Mouse (Mus musculus): Measurements from ENCODE around the gene Zfp92. TPM values are rescaled to one million over a fixed set of nuclear protein-coding genes. Genes with fewer than 3 reads are reported as not detected.

The Zfp92 gene
- total and polyA plus RNA-seq, 2 experiments from 2014 or later: 2.1 to 5.5 TPM

DNA sequence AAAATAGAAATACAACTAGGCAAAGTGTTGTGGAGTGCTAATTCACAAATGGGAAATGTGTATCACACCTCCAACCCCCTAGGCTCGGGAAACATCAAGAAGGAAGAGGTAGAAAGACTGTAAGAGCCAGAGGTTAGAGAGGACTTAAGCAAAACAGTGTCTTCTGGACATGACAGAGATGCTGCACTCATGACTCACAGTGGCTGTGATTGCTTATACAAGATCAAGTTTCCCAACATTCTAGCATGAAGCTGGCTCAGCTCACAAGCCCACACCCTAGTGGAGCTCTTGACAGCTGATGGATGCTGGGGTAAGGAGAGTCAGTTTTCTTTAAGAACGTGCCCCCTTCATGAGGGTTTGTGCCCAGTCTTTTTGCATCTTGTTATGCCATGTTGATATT lies 30.5 kb downstream of the Zfp92 start:
- Histone ChIP-seq H3K27me3 (ENCODE audit: insufficient read depth, low read length) (no peaks in the 10 kb centered on the region), H3K36me3 (ENCODE audit: insufficient read depth, low read length) (no peaks in the 10 kb centered on the region), H3K27ac (ENCODE audit: low read depth, low read length) (no peak overlapping the region), H3K4me2 (ENCODE audit: low read depth, low read length, poor library complexity, severe bottlenecking) (no peak overlapping the region), H3K9ac (replicated peaks; ENCODE audit: low read length, poor library complexity, severe bottlenecking) (no peak overlapping the region), H3K4me1 (ENCODE audit: insufficient read depth, low read length) (no peaks in the 10 kb centered on the region), H3K4me3 (ENCODE audit: low read depth, low read length) (no peak overlapping the region), H3K9me3 (ENCODE audit: low read length) (no peaks in the 10 kb centered on the region)
- no peak for DNase-seq (ENCODE audit: low spot score)
- no peak for ATAC-seq (ENCODE audit: low FRiP score)
- TF ChIP-seq CTCF (IDR thresholded peaks at IDR 0.05): no peak
- WGBS: 74% methylated on average over 2 of the region's 2 CpGs

DNA sequence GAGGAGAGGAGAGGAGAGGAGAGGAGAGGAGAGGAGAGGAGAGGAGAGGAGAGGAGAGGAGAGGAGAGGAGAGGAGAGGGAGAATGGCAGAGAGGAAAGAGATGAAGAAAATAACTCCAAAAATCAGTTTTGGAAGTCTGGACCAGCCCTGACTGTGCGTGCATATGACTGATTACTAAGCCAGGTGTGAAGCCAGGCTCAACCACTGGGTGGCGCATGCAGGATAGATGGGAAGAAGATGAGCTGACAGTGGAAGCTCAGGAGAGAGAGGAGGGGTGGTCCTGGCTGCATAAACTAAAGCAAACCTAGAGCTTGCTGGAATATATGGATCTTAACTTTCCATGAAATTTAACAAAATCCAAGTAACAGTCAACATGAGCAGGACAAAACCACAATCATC lies 41.1 kb downstream of the Zfp92 start:
- Histone ChIP-seq H3K4me2 (ENCODE audit: low read depth, low read length, poor library complexity, severe bottlenecking) (no peak overlapping the region), H3K4me1 (ENCODE audit: insufficient read depth, low read length) (no peaks in the 10 kb centered on the region), H3K9me3 (ENCODE audit: low read length) (no peaks in the 10 kb centered on the region), H3K9ac (replicated peaks; ENCODE audit: low read length, poor library complexity, severe bottlenecking) (no peak overlapping the region), H3K27ac (ENCODE audit: low read depth, low read length) (no peak overlapping the region), H3K27me3 (ENCODE audit: insufficient read depth, low read length) (no peaks in the 10 kb centered on the region), H3K4me3 (ENCODE audit: low read depth, low read length) (no peak overlapping the region), H3K36me3 (ENCODE audit: insufficient read depth, low read length) (no peaks in the 10 kb centered on the region)
- no peak for ATAC-seq (ENCODE audit: low FRiP score)
- TF ChIP-seq CTCF (IDR thresholded peaks at IDR 0.05): peak; percentile 79
- DNase-seq (ENCODE audit: low spot score): peak; percentile 47
- 17% methylated on average over 2 of the region's 2 CpGs for WGBS

DNA sequence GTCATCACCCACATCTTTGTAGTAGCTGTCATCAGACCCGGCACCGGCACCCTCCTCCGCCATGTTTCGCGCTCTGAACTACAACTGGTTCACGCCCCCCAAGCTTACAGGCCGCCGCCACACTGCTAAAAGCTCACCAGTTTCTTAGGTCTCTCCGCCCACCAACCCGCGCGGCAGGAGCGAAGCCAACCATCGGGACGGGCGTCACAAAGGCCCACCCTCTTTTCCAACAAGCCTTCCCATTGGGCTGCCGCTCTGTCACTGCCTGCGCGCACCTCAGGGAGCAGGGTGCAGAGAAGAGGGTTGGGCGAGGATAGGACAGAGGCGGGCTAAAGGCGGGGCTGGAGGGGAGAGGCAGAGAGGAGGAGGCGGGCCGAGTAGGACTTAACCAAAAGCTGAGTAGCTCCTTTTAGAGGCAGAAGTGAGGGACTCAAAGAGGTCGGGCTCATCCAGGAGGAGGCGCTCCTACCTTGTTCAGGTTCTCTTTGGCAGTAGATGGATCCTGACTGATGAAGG lies 48.0 kb downstream of the Zfp92 start, which contains the start of gene Haus7:
Gene Haus7, minus strand, starts transcription at position 168 of the 516 bp plus-strand sequence.
- peak; percentile 70 for TF ChIP-seq CTCF (IDR thresholded peaks at IDR 0.05)
- Histone ChIP-seq H3K27me3 (ENCODE audit: insufficient read depth, low read length) (no peaks in the 10 kb centered on the region), H3K4me2 (ENCODE audit: low read depth, low read length, poor library complexity, severe bottlenecking) (peak within 1 kb of the TSS; percentile 56), H3K27ac (ENCODE audit: low read depth, low read length) (no peak within 1 kb of the TSS), H3K4me3 (ENCODE audit: low read depth, low read length) (peak within 1 kb of the TSS; percentile 52), H3K9me3 (ENCODE audit: low read length) (no peaks in the 10 kb centered on the region), H3K9ac (replicated peaks; ENCODE audit: low read length, poor library complexity, severe bottlenecking) (peak within 1 kb of the TSS; percentile 46; the same call in 1 of the 2 replicates), H3K4me1 (ENCODE audit: insufficient read depth, low read length) (no peaks in the 10 kb centered on the region), H3K36me3 (ENCODE audit: insufficient read depth, low read length) (no peaks in the 10 kb centered on the region)
- peak; percentile 100 for ATAC-seq (ENCODE audit: low FRiP score)
- 20% methylated on average over 25 of the region's 26 CpGs for WGBS
- peak; percentile 96 for DNase-seq (ENCODE audit: low spot score)

DNA sequence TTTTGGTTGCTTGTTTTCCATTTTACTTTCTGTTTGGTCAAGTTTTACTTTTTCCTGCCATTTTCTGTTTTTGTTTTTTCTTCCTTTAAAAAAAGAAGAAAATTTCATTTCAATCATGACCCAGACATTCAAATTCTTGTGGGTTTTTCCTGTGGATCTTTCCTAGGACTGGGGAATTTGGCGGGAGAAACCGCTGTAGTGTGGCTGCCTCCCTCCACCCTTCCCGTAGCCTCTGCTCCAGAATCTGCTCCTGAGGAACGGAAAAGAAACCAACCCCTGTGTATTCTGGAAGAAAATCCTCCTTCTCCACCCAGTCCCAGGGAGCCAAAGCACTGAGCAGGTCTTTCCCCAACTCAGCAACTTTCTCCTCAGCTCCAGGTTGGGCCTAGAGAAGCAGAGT lies 49.9 kb downstream of the Zfp92 start:
- no peak for ATAC-seq (ENCODE audit: low FRiP score)
- H3K4me1 ChIP-seq (ENCODE audit: insufficient read depth, low read length): no peaks in the 10 kb centered on the region
- H3K36me3 ChIP-seq (ENCODE audit: insufficient read depth, low read length): no peaks in the 10 kb centered on the region
- H3K4me3 ChIP-seq (ENCODE audit: low read depth, low read length): no peak overlapping the region
- no peaks in the 10 kb centered on the region for H3K9me3 ChIP-seq (ENCODE audit: low read length)
- no peak overlapping the region for H3K27ac ChIP-seq (ENCODE audit: low read depth, low read length)
- no peak for TF ChIP-seq CTCF (IDR thresholded peaks at IDR 0.05)
- 79% methylated on average over 4 of the region's 4 CpGs for WGBS
- no peak overlapping the region for H3K4me2 ChIP-seq (ENCODE audit: low read depth, low read length, poor library complexity, severe bottlenecking)
- H3K9ac ChIP-seq (replicated peaks; ENCODE audit: low read length, poor library complexity, severe bottlenecking): no peak overlapping the region
- no peaks in the 10 kb centered on the region for H3K27me3 ChIP-seq (ENCODE audit: insufficient read depth, low read length)
- no peak for DNase-seq (ENCODE audit: low spot score)

DNA sequence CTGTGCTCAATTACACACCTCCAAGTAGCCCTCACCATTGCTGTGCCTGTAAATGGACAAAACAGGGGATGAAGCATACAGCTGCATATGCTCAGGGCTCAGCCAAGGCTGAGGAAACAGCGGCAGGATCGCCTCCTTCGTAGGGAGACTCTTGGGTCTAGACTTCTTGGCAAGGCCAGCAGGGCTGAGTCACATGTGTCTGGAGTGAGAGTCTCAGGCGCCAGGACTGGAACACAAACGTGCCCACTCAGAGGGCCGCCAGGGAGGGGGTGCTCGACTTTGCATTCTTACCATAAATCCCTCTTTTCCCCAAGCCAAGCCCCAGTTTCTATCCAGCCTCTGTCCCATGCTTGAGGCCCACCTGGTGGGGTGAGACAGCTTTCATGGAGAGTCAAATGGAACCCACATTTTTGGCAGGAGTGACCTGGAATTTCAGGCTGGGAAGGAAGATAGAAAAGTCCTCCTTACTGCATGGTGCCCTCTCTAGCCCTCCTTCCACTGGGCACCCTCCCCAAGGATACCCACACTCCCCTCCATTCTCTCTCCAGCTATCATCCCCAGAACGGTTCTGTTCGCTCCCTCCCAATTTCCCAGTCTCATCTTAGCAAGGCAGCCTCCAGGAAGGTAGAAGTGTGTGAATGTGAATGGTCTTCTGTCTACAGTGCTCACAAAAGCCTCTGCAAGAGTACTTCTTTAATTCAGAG lies 54.7 kb downstream of the Zfp92 start:
- Histone ChIP-seq H3K36me3 (ENCODE audit: insufficient read depth, low read length) (no peaks in the 10 kb centered on the region), H3K4me1 (ENCODE audit: insufficient read depth, low read length) (no peaks in the 10 kb centered on the region), H3K4me3 (ENCODE audit: low read depth, low read length) (no peak overlapping the region), H3K27me3 (ENCODE audit: insufficient read depth, low read length) (no peaks in the 10 kb centered on the region), H3K4me2 (ENCODE audit: low read depth, low read length, poor library complexity, severe bottlenecking) (no peak overlapping the region), H3K27ac (ENCODE audit: low read depth, low read length) (no peak overlapping the region), H3K9me3 (ENCODE audit: low read length) (no peaks in the 10 kb centered on the region), H3K9ac (replicated peaks; ENCODE audit: low read length, poor library complexity, severe bottlenecking) (no peak overlapping the region)
- no peak for TF ChIP-seq CTCF (IDR thresholded peaks at IDR 0.05)
- WGBS: 61% methylated on average over 9 of the region's 9 CpGs
- peak; percentile 41 for DNase-seq (ENCODE audit: low spot score)
- ATAC-seq (ENCODE audit: low FRiP score): no peak; the same call in 1 of the 2 replicates

DNA sequence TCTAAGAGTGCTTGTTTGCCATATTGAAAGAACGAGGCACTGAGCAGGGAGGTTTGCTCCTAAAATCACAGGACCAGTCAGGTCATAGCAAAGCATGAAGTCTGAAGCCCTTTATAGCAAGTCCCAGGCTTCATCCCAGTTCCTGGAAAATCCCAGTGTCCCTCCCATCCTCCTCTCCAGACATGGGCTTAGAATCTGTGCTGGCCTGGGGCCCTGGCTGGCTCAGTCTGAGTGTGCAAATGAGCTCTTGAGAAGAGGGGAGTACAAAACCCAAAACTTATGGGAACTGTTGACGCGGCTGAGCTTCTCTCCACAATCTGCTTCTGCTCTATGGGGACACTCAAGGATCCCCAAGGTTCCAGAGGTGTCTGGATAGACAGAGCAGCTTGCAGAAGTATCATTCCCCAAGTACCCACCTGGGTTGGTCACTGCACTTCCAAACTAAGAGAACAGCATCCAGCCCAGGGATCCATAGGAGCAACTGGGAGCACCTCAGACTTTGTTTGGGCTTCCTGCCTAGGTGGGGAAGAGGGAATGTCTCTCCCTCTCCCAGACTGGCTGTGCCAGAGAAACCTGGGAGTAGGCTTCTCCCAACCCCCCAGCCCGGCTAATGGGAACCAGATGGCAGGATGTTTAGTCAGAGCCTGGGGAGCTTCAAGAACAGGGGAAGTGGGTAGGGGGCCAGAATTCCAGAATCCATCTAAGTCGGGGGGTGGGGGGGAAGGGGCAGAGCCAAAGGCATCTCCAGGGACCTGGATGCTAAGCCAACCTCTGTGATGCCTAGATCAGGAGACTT lies 56.7 kb downstream of the Zfp92 start:
- H3K27me3 ChIP-seq (ENCODE audit: insufficient read depth, low read length): no peaks in the 10 kb centered on the region
- no peaks in the 10 kb centered on the region for H3K36me3 ChIP-seq (ENCODE audit: insufficient read depth, low read length)
- no peak overlapping the region for H3K9ac ChIP-seq (replicated peaks; ENCODE audit: low read length, poor library complexity, severe bottlenecking)
- ATAC-seq (ENCODE audit: low FRiP score) (no peak), DNase-seq (ENCODE audit: low spot score) (no peak)
- H3K27ac ChIP-seq (ENCODE audit: low read depth, low read length): no peak overlapping the region
- no peak for TF ChIP-seq CTCF (IDR thresholded peaks at IDR 0.05)
- no peak overlapping the region for H3K4me2 ChIP-seq (ENCODE audit: low read depth, low read length, poor library complexity, severe bottlenecking)
- H3K4me3 ChIP-seq (ENCODE audit: low read depth, low read length): no peak overlapping the region
- H3K4me1 ChIP-seq (ENCODE audit: insufficient read depth, low read length): no peaks in the 10 kb centered on the region
- 58% methylated on average over 5 of the region's 5 CpGs for WGBS
- no peaks in the 10 kb centered on the region for H3K9me3 ChIP-seq (ENCODE audit: low read length)
